Mouse (Mus musculus): Measurements from ENCODE around the gene Casd1.

- TF ChIP-seq EP300 (optimal IDR thresholded peaks at IDR 0.05) (no peak), CTCF (IDR thresholded peaks at IDR 0.05; ENCODE audit: low read depth) (peak; percentile 26; the same call in 1 of the 2 replicates)
Measured at GRCm38 (mm10) chr6:4600658-4601296, at the start of gene Casd1.
